Mouse (Mus musculus) intestine, embryonic 14.5 days (tissue): ENCODE results near the gene Gpr141. TPM values are rescaled to one million over a fixed set of nuclear protein-coding genes. Genes with fewer than 3 reads are reported as not detected.
"Not testable (repeated sequence)": the region's sequence is repeated elsewhere in the genome, so short reads cannot be mapped to it uniquely, and the experiment has no call there.

Experiments
- ATAC-seq: fragments of 200-750 bp; cut with Nextera tagmentation; replicated peaks from 2 replicates; pipeline ENCODE4 v1.8.0; 2017; ENCODE audit warnings: low read depth, moderate number of reproducible peaks, moderate TSS enrichment, moderate library complexity; ENCODE audit not compliant: low FRiP score, low TSS enrichment
- DNase-seq: peaks from one replicate; pipeline ENCODE4 v3.0.0-alpha.2; 2018; ENCODE audit warnings: low spot score
- H3K27ac ChIP-seq: fragments of 300-500 bp; sonication (generic); 2 replicates; pipeline ENCODE4 v1.5.1; 2014; ENCODE audit warnings: low read depth, mild to moderate bottlenecking, control low read depth
- H3K27me3 ChIP-seq: fragments of 300-500 bp; sonication (generic); replicated peaks from 2 replicates; pipeline ENCODE4 v1.6.1; 2014; ENCODE audit warnings: low read length, control low read depth; ENCODE audit not compliant: control insufficient read depth, insufficient read depth
- H3K36me3 ChIP-seq: fragments of 300-500 bp; sonication (generic); 2 replicates; pipeline ENCODE4 v1.6.1; 2014; ENCODE audit warnings: low read length, control low read depth; ENCODE audit not compliant: control insufficient read depth, insufficient read depth
- H3K4me1 ChIP-seq: fragments of 300-500 bp; sonication (generic); replicated peaks from 2 replicates; pipeline ENCODE4 v1.6.1; 2014; ENCODE audit warnings: low read length, control low read depth, mixed read lengths; ENCODE audit not compliant: control insufficient read depth, insufficient read depth
- H3K4me2 ChIP-seq: fragments of 300-500 bp; sonication (generic); 2 replicates; pipeline ENCODE4 v1.6.1; 2014; ENCODE audit warnings: low read length
- H3K4me3 ChIP-seq: fragments of 300-500 bp; sonication (generic); 2 replicates; pipeline ENCODE4 v1.5.1; 2014; ENCODE audit warnings: low read depth, low read length, control low read depth, mixed read lengths
- H3K9ac ChIP-seq: fragments of 300-500 bp; sonication (generic); 2 replicates; pipeline ENCODE4 v1.6.1; 2014; ENCODE audit warnings: mild to moderate bottlenecking, low read length
- H3K9me3 ChIP-seq: fragments of 300-500 bp; sonication (generic); 2 replicates; pipeline ENCODE4 v1.6.1; 2016; ENCODE audit warnings: low read length, control low read depth; ENCODE audit not compliant: control insufficient read depth
- WGBS: fragments of 180-500 bp; shearing (Covaris S2); extraction: QIAGEN DNeasy Blood & Tissue Kit; methylation state at CpG from one replicate; pipeline ENCODE4 v1.1.7; 2014; 5-methylcytosine and 5-hydroxymethylcytosine counted together
- polyA plus RNA-seq: library from polyadenylated mRNA; unstranded; fragments of >200 nt; fragmentation: Nextera tagmentation; extraction: Ambion mirVana; gene quantifications from 2 replicates; pipeline ENCODE4 v1.2.1, GENCODE M21; 2014

Gene Gpr141
- polyA plus RNA-seq, 1 experiment from 2014 or later: 0.09 TPM

DNA sequence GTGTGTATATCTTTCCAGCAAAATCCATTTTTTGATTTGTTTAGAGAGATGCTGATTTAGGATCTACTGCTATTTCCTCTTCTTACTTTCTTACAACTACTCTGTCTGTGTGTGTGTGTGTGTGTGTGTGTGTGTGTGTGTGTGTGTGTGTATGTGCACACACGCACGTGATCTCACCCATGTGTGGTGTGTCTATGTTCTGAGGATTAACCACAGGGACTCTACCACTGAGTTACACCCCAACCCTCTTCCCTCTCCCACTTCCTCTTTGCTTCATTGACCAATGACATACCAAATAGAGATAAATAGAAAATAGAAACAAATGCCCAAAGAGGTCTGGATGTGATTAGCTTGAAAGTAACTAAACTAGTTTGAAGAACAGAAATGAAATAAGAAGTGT lies 4.0 kb upstream of the Gpr141 start:
- no peak for DNase-seq
- WGBS: 83% methylated on average over 2 of the region's 2 CpGs
- no peaks in the 10 kb centered on the region for H3K4me1 ChIP-seq

DNA sequence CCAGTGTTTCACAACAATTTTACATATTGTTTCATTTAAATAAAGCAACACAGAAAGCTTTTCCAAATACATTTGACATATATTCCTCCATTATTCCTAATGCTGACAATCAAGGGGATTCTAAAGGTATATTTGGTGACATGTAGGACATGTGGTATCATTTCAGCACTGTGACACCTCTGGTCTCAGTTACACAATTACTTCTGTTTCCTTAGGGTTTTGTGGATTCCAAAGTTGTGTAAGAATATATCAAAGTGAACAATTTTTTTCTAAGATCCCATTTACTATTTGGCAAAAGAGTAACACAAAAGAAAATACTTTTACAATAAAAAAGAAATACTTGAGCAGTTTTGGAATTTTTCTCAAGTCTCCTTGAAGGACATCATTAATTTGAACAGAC lies 2.4 kb downstream of the Gpr141 start:
- H3K4me2 ChIP-seq: no peak overlapping the region
- H3K4me3 ChIP-seq: no peak overlapping the region
- H3K27ac ChIP-seq: no peak overlapping the region
- H3K4me1 ChIP-seq: no peaks in the 10 kb centered on the region
- no peak for ATAC-seq
- no peak for DNase-seq
- H3K27me3 ChIP-seq: no peaks in the 10 kb centered on the region
- H3K36me3 ChIP-seq: no peaks in the 10 kb centered on the region
- H3K9ac ChIP-seq: no peak overlapping the region
- H3K9me3 ChIP-seq: no peaks in the 10 kb centered on the region

More for the DNA sequence above, 4.0 kb upstream of the Gpr141 start:
- Histone ChIP-seq H3K4me3 (no peak overlapping the region), H3K27ac (no peak overlapping the region), H3K4me2 (no peak overlapping the region), H3K36me3 (no peaks in the 10 kb centered on the region), H3K9me3 (no peaks in the 10 kb centered on the region), H3K9ac (no peak overlapping the region), H3K27me3 (no peaks in the 10 kb centered on the region)
- no peak for ATAC-seq

DNA sequence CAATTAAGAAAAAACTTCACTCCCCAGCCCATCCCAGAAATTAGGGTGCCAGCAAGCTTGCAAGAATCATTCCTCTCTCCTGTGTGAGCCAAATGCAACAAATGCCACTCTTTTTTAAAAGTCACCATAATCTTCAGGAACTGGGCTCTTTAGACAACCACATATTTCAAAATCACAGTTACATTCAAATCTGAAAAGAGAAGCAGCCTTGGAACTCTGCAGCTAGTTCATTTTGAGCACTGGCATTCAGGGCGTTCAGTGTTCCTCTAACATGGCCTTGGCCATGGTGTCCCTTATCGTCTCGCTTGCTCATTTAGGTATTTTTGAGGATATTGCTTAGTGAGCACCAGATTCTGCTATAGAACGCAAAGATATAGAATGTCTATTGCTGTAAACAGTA lies 4.1 kb downstream of the Gpr141 start:
- H3K4me3 ChIP-seq: no peak overlapping the region
- no peaks in the 10 kb centered on the region for H3K27me3 ChIP-seq
- H3K4me1 ChIP-seq: no peaks in the 10 kb centered on the region
- ATAC-seq (no peak), DNase-seq (no peak)
- no peak overlapping the region for H3K27ac ChIP-seq
- H3K36me3 ChIP-seq: no peaks in the 10 kb centered on the region
- no peak overlapping the region for H3K4me2 ChIP-seq
- H3K9ac ChIP-seq: no peak overlapping the region
- H3K9me3 ChIP-seq: no peaks in the 10 kb centered on the region
- 92% methylated on average over 4 of the region's 4 CpGs for WGBS

DNA sequence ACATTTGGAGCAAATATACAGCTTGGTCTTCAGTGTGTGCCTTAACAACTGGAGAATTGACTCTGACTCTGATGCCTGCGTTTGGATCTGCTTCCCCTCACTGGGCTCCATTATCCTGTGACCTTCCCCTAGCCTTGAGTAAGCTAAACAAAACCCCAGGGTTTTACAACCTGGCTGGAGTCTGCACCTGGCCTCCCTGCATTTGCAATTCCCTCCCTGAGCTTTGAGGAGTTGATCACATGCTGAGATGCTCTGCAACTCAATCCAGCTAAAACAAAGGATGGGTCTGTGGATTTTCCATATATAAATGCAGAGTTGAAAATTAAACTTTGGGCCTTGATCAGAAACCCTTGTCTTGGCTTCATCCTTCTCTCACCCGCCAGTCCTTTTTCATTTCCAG lies 4.8 kb downstream of the Gpr141 start:
- Histone ChIP-seq H3K27ac (no peak overlapping the region), H3K9me3 (no peaks in the 10 kb centered on the region), H3K27me3 (no peaks in the 10 kb centered on the region), H3K4me2 (no peak overlapping the region), H3K4me3 (no peak overlapping the region), H3K4me1 (no peaks in the 10 kb centered on the region), H3K36me3 (no peaks in the 10 kb centered on the region), H3K9ac (no peak overlapping the region)
- DNase-seq: no peak
- WGBS: 36% methylated on average over 2 of the region's 2 CpGs
- no peak for ATAC-seq

DNA sequence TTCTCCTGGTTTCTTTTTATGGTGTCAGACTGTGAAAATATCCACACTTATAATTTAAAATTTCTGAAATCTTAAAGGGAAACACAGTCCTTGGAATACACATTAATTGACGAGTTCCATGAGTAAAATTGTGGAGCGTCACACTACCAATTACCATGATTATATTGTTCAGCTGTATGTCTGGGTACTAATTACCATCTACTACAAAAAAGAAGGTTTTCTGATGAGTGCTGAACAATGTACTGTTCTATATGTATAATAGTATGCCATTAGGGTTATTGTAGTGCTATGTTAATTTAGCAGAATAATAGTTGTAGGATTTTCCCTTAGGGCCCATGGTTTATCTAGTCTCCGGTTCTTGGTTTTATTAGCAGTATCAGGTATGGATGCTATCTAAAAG lies 29.1 kb downstream of the Gpr141 start:
- Histone ChIP-seq H3K9me3 (no peaks in the 10 kb centered on the region), H3K4me1 (no peaks in the 10 kb centered on the region), H3K36me3 (no peaks in the 10 kb centered on the region), H3K9ac (no peak overlapping the region), H3K4me3 (no peak overlapping the region), H3K27me3 (no peaks in the 10 kb centered on the region), H3K27ac (no peak overlapping the region), H3K4me2 (no peak overlapping the region)
- DNase-seq (no peak), ATAC-seq (no peak)
- WGBS: 93% methylated on average over 3 of the region's 3 CpGs

DNA sequence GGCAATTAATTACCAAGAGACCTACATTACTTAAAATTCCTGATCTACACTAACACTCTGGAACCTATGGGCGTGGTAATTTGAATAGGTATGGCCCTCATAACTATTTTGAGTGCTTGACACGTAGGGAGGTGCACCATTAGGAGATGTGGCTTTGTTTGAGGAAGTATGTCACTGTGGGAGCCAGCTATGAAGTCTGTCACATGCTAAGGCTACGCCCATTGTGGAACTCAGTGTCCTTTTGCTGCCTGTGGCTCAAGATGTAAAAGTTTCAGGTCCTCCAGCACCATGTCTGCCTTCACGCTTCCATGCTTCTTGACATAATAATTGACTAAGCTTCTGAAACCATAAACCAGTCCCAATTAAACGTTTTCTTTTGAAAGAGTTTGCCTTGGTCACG lies 29.6 kb downstream of the Gpr141 start:
- H3K9ac ChIP-seq: no peak overlapping the region
- no peak for ATAC-seq
- H3K27ac ChIP-seq: no peak overlapping the region
- H3K36me3 ChIP-seq: no peaks in the 10 kb centered on the region
- 80% methylated on average over 6 of the region's 6 CpGs for WGBS
- H3K4me1 ChIP-seq: no peaks in the 10 kb centered on the region
- no peak overlapping the region for H3K4me2 ChIP-seq
- no peak overlapping the region for H3K4me3 ChIP-seq
- no peaks in the 10 kb centered on the region for H3K9me3 ChIP-seq
- no peak for DNase-seq
- no peaks in the 10 kb centered on the region for H3K27me3 ChIP-seq

DNA sequence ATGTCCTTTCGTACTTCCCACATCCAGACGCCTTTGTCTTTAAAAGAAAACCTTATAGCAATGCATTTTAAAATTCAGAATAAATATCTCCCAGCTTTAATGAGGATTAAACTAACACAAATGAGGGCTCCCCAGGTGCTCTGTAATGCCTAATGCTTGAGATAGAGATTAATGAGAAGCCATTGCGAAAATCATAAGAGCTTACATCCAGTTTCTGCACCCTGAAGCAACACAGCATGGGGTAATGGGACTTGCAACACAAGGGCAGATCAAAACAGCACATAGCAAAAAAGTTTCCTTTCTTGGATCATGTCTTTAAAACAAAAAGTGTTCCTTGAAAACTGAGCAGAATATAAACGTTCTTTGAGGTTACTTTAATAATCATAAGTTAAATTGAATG lies 30.3 kb downstream of the Gpr141 start:
- ATAC-seq (no peak), DNase-seq (no peak)
- H3K27me3 ChIP-seq: no peaks in the 10 kb centered on the region
- no peak overlapping the region for H3K4me2 ChIP-seq
- H3K27ac ChIP-seq: no peak overlapping the region
- H3K9me3 ChIP-seq: no peaks in the 10 kb centered on the region
- WGBS: 83% methylated on average over 4 of the region's 4 CpGs
- no peak overlapping the region for H3K9ac ChIP-seq
- no peak overlapping the region for H3K4me3 ChIP-seq
- no peaks in the 10 kb centered on the region for H3K4me1 ChIP-seq
- no peaks in the 10 kb centered on the region for H3K36me3 ChIP-seq

DNA sequence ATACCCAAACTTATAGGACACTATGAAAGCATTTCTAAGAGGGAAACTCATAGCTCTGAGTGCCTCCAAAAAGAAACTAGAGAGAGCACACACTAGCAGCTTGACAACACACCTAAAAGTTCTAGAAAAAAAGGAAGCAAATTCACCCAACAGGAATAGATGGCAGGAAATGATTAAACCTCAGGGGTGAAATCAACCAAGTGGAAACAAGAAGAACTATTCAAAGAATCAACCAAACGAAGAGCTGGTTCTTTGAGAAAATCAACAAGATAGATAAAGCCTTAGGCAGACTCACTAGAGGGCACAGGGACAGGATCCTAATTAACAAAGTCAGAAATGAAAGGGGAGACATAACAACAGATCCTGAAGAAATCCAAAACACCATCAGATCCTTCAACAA lies 36.1 kb downstream of the Gpr141 start:
- H3K27ac ChIP-seq, H3K4me1 ChIP-seq, H3K4me3 ChIP-seq, H3K9ac ChIP-seq, ATAC-seq, DNase-seq, H3K27me3 ChIP-seq, H3K4me2 ChIP-seq, H3K9me3 ChIP-seq, H3K36me3 ChIP-seq: not testable (repeated sequence)
- WGBS: 76% methylated on average over 1 of the region's 1 CpGs

DNA sequence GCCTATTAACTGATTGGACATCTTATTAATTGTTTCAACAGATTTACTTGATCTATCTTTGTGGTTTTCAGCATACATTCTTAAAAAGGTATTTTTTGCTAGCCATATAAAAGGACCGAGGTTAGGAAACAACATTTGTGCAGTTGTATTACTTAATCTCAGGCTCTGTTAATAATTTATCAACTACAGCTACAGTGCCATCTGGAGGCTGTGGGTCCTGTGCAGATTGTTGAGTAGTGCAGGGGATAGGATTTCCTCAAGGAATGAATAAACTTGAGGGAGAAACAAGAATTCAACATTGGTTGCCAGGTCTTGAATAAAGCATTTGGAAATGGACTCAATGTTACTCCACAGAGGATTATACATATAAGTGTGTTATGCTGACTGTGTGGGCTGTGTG lies 53.9 kb downstream of the Gpr141 start:
- Histone ChIP-seq H3K4me3 (no peak overlapping the region), H3K27ac (no peak overlapping the region), H3K4me1 (no peaks in the 10 kb centered on the region), H3K27me3 (no peaks in the 10 kb centered on the region), H3K9ac (no peak overlapping the region), H3K36me3 (no peaks in the 10 kb centered on the region), H3K9me3 (no peaks in the 10 kb centered on the region), H3K4me2 (no peak overlapping the region)
- DNase-seq: no peak
- ATAC-seq: no peak
- 38% methylated on average over 1 of the region's 1 CpGs for WGBS
